Mouse (Mus musculus) embryonic fibroblast, embryonic 13.5 days (primary cell): Measurements from ENCODE around the gene Prmt8.

Experiments
- CTCF ChIP-seq: IDR thresholded peaks from 2 replicates; pipeline ENCODE4 v1.5.1; 2011; ENCODE audit warnings: mild to moderate bottlenecking, control low read depth, low read length, moderate library complexity, borderline replicate concordance; ENCODE audit not compliant: insufficient read depth
- POLR2A ChIP-seq: IDR thresholded peaks from 2 replicates; pipeline ENCODE4 v1.6.1; 2011; ENCODE audit warnings: low read depth, mild to moderate bottlenecking, control low read depth, low read length, moderate library complexity

- TF ChIP-seq CTCF (no peak), POLR2A (no peak)
Measured at GRCm38 (mm10) chr6:127757667-127758167, 11.6 kb downstream of the Prmt8 start.
